Mouse (Mus musculus) lung, embryonic 14.5 days (tissue): ENCODE measurements at regions not wholly inside any gene's neighbourhood (a gene's known extent, or its start where the extent isn't known, plus 50 kb on each side); places are given as distances from the start of the nearest gene placed in this dataset.

Experiments used
- ATAC-seq: fragments of 200-750 bp; cut with Nextera tagmentation; 2 replicates; pipeline ENCODE4 v1.8.0; 2017; ENCODE audit warnings: mild to moderate bottlenecking, moderate TSS enrichment, moderate library complexity; ENCODE audit not compliant: insufficient read depth
- DNase-seq: peaks from one replicate; pipeline ENCODE4 v3.0.0-alpha.2; 2015
- H3K27ac ChIP-seq: fragments of 300-500 bp; sonication (generic); 2 replicates; pipeline ENCODE4 v1.5.1; 2014; ENCODE audit warnings: low read depth, mild to moderate bottlenecking, moderate library complexity
- H3K27me3 ChIP-seq: fragments of 300-500 bp; sonication (generic); 2 replicates; pipeline ENCODE4 v1.6.1; 2014; ENCODE audit warnings: low read length, control low read depth; ENCODE audit not compliant: insufficient read depth
- H3K36me3 ChIP-seq: fragments of 300-500 bp; sonication (generic); 2 replicates; pipeline ENCODE4 v1.6.1; 2014; ENCODE audit warnings: control low read depth; ENCODE audit not compliant: insufficient read depth
- H3K4me1 ChIP-seq: fragments of 300-500 bp; sonication (generic); 2 replicates; pipeline ENCODE4 v1.6.1; 2014; ENCODE audit warnings: antibody characterized with exemption, control low read depth; ENCODE audit not compliant: insufficient read depth
- H3K4me2 ChIP-seq: fragments of 300-500 bp; sonication (generic); 2 replicates; pipeline ENCODE4 v1.6.1; 2014; ENCODE audit warnings: mild to moderate bottlenecking
- H3K4me3 ChIP-seq: fragments of 300-500 bp; sonication (generic); 2 replicates; pipeline ENCODE4 v1.5.1; 2014; ENCODE audit warnings: low read depth, low read length
- H3K9ac ChIP-seq: fragments of 300-500 bp; sonication (generic); 2 replicates; pipeline ENCODE4 v1.6.1; 2014
- H3K9me3 ChIP-seq: fragments of 300-500 bp; sonication (generic); 2 replicates; pipeline ENCODE4 v1.6.1; 2016; ENCODE audit warnings: low read depth, low read length, control low read depth
- CTCF ChIP-seq: IDR thresholded peaks from 2 replicates; pipeline ENCODE4 v1.5.1; 2016; ENCODE audit warnings: antibody characterized with exemption, low read depth
- WGBS: fragments of 180-500 bp; shearing (Covaris S2); extraction: QIAGEN DNeasy Blood & Tissue Kit; methylation state at CpG from one replicate; pipeline ENCODE4 v1.1.7; 2014; 5-methylcytosine and 5-hydroxymethylcytosine counted together

DNA sequence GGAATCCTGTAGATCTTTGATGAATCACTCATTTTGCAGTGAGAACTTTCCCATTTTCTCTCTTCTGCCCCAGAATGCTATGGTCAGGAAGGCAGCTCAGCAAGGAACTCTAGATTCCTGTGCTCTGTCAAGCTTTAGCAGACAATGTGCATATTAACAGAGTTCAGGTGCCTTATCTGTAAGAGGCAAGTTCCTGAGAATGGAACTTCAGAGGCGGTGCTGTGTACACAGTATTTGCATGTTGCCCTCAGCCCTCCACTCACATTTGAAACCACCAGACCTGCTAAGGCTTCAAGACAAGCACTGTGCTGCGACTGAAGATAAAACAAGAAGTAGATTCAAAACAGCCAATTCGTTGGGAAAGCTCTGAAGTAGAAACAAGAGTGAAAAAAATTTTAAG, 66.8 kb upstream of the Slc35f4 start:
- Histone ChIP-seq H3K36me3 (no peaks in the 10 kb centered on the region), H3K27me3 (no peaks in the 10 kb centered on the region), H3K4me1 (no peaks in the 10 kb centered on the region), H3K4me2 (no peak overlapping the region), H3K9me3 (no peaks in the 10 kb centered on the region), H3K27ac (peak overlapping the region; percentile 54; the same call in 1 of the 2 replicates), H3K4me3 (no peak overlapping the region), H3K9ac (no peak overlapping the region)
- ATAC-seq (peak; percentile 81; the same call in 1 of the 2 replicates), DNase-seq (peak; percentile 55)
- 47% methylated on average over 3 of the region's 3 CpGs for WGBS
- no peak for TF ChIP-seq CTCF

DNA sequence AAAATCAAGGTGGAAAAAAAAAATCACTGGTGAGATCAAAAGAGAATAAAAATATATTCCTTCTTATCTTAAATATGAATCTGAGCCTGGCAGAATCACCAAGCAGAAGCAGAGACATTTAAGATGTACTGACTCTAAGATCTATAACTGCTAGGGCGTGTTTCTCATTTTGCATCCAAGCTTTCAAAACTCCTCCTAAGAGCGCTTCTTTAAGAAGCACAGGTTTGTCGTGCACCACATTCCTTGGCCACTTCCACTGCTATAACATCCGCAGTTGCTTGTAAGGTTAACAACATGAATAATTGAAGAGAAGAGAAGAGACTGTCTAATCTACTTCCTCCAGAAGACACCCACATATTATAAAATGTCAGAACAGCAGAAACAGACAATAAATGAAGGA, 64.5 kb upstream of the Slc35f4 start:
- no peaks in the 10 kb centered on the region for H3K36me3 ChIP-seq
- no peaks in the 10 kb centered on the region for H3K27me3 ChIP-seq
- no peak overlapping the region for H3K4me2 ChIP-seq
- no peak for TF ChIP-seq CTCF
- no peak overlapping the region for H3K4me3 ChIP-seq
- no peak for DNase-seq
- H3K27ac ChIP-seq, result no peak overlapping the region
- ATAC-seq, result no peak
- H3K9me3 ChIP-seq, result no peaks in the 10 kb centered on the region
- H3K9ac ChIP-seq, result no peak overlapping the region
- no peaks in the 10 kb centered on the region for H3K4me1 ChIP-seq
- 82% methylated on average over 4 of the region's 4 CpGs for WGBS
